Mouse (Mus musculus) olfactory bulb, adult 2 months (tissue): ENCODE measurements around the gene Gm10715.
"Not testable (repeated sequence)": the region's sequence is repeated elsewhere in the genome, so short reads cannot be mapped to it uniquely, and the experiment has no call there.

Experiments
- CTCF ChIP-seq: fragments of 200-500 bp; IDR thresholded peaks from 2 replicates; pipeline ENCODE4 v1.5.1; 2012; ENCODE audit warnings: low read depth, mild to moderate bottlenecking, low read length, moderate library complexity; ENCODE audit not compliant: insufficient read depth
- POLR2A ChIP-seq: fragments of 200-500 bp; IDR thresholded peaks from 2 replicates; pipeline ENCODE4 v1.6.1; 2012; ENCODE audit warnings: mild to moderate bottlenecking, low read depth, low read length, moderate library complexity; ENCODE audit not compliant: insufficient read depth

DNA sequence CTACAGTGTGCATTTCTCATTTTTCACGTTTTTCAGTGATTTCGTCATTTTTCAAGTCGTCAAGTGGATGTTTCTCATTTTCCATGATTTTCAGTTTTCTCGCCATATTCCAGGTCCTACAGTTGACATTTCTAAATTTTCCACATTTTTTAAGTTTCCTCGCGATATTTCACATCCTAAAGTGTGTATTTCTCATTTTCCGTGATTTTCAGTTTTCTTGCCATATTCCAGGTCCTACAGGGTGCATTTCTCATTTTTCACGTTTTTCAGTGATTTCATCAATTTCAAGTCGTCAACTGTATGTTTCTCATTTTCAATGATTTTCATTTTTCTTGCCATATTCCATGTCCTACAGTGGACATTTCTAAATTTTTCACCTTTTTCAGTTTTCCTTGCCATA, 21.3 kb upstream of the Gm10715 start, which contains the start of gene Gm10720:
- not testable (repeated sequence) for TF ChIP-seq POLR2A, CTCF
